Mouse (Mus musculus): ENCODE results near the gene Ccr3. TPM values are rescaled to one million over a fixed set of nuclear protein-coding genes. Genes with fewer than 3 reads are reported as not detected.
"Not testable (repeated sequence)": the region's sequence is repeated elsewhere in the genome, so short reads cannot be mapped to it uniquely, and the experiment has no call there.

Gene Ccr3
- polyA plus RNA-seq (2014; fragmentation: Nextera tagmentation; extraction: Ambion mirVana): not detected in 2 replicates

- Histone ChIP-seq H3K9ac (replicated peaks; ENCODE audit: low read length) (no peak within 1 kb of the TSS), H3K4me3 (replicated peaks; ENCODE audit: low read depth, low read length) (no peak within 1 kb of the TSS), H3K27me3 (ENCODE audit: control insufficient read depth, insufficient read depth, low read length) (no peaks in the 10 kb centered on the region), H3K9me3 (ENCODE audit: control insufficient read depth, low read length) (no peaks in the 10 kb centered on the region), H3K36me3 (ENCODE audit: control insufficient read depth, insufficient read depth, low read length) (no peaks in the 10 kb centered on the region), H3K4me1 (ENCODE audit: control insufficient read depth, insufficient read depth, low read length) (no peaks in the 10 kb centered on the region), H3K27ac (replicated peaks; ENCODE audit: low read depth, low read length) (no peak within 1 kb of the TSS), H3K4me2 (ENCODE audit: low read length) (no peak within 1 kb of the TSS)
- DNase-seq (no peak), ATAC-seq (ENCODE audit: low FRiP score, low TSS enrichment) (no peak)
- 92% methylated on average over 1 of the region's 1 CpGs for WGBS
Observed at GRCm38 (mm10) chr9:124021672-124022071, at the start of gene Ccr3. Ccr3 (plus strand) TSS chr9:124021972.

- Histone ChIP-seq H3K27ac (replicated peaks; ENCODE audit: low read depth, low read length) (no peak overlapping the region), H3K27me3 (ENCODE audit: control insufficient read depth, insufficient read depth, low read length) (no peaks in the 10 kb centered on the region), H3K9ac (replicated peaks; ENCODE audit: low read length) (no peak overlapping the region), H3K4me2 (ENCODE audit: low read length) (no peak overlapping the region), H3K4me3 (replicated peaks; ENCODE audit: low read depth, low read length) (no peak overlapping the region), H3K4me1 (ENCODE audit: control insufficient read depth, insufficient read depth, low read length) (no peaks in the 10 kb centered on the region), H3K9me3 (ENCODE audit: control insufficient read depth, low read length) (no peaks in the 10 kb centered on the region), H3K36me3 (ENCODE audit: control insufficient read depth, insufficient read depth, low read length) (no peaks in the 10 kb centered on the region)
- ATAC-seq (ENCODE audit: low FRiP score, low TSS enrichment): no peak
- DNase-seq: no peak
- WGBS: 71% methylated on average over 2 of the region's 2 CpGs
Observed at GRCm38 (mm10) chr9:123975630-123976029, 46.1 kb upstream of the Ccr3 start.

- Histone ChIP-seq H3K9ac (replicated peaks; ENCODE audit: low read length) (no peak overlapping the region), H3K4me3 (replicated peaks; ENCODE audit: low read depth, low read length) (no peak overlapping the region), H3K9me3 (ENCODE audit: control insufficient read depth, low read length) (no peaks in the 10 kb centered on the region), H3K36me3 (ENCODE audit: control insufficient read depth, insufficient read depth, low read length) (no peaks in the 10 kb centered on the region), H3K27ac (replicated peaks; ENCODE audit: low read depth, low read length) (no peak overlapping the region), H3K4me1 (ENCODE audit: control insufficient read depth, insufficient read depth, low read length) (no peaks in the 10 kb centered on the region), H3K27me3 (ENCODE audit: control insufficient read depth, insufficient read depth, low read length) (no peaks in the 10 kb centered on the region), H3K4me2 (ENCODE audit: low read length) (no peak overlapping the region)
- WGBS: 81% methylated on average over 9 of the region's 9 CpGs
- no peak for DNase-seq
- ATAC-seq (ENCODE audit: low FRiP score, low TSS enrichment): no peak
Observed at GRCm38 (mm10) chr9:123976876-123977663, 44.7 kb upstream of the Ccr3 start.

- no peak for DNase-seq
- Histone ChIP-seq H3K4me1 (ENCODE audit: control insufficient read depth, insufficient read depth, low read length) (no peaks in the 10 kb centered on the region), H3K9ac (replicated peaks; ENCODE audit: low read length) (no peak within 1 kb of the TSS), H3K4me3 (replicated peaks; ENCODE audit: low read depth, low read length) (no peak within 1 kb of the TSS), H3K4me2 (ENCODE audit: low read length) (no peak within 1 kb of the TSS), H3K9me3 (ENCODE audit: control insufficient read depth, low read length) (no peaks in the 10 kb centered on the region), H3K27ac (replicated peaks; ENCODE audit: low read depth, low read length) (no peak within 1 kb of the TSS), H3K27me3 (ENCODE audit: control insufficient read depth, insufficient read depth, low read length) (no peaks in the 10 kb centered on the region), H3K36me3 (ENCODE audit: control insufficient read depth, insufficient read depth, low read length) (no peaks in the 10 kb centered on the region)
- ATAC-seq (ENCODE audit: low FRiP score, low TSS enrichment): no peak
- WGBS: 88% methylated on average over 1 of the region's 1 CpGs
Observed at GRCm38 (mm10) chr9:123978308-123978707, 43.5 kb upstream of the Ccr3 start, which contains the start of gene Ccr1l1. Ccr1l1 (minus strand) TSS chr9:123978408.

- not testable (repeated sequence) for H3K9ac ChIP-seq (replicated peaks; ENCODE audit: low read length); H3K9me3 ChIP-seq (ENCODE audit: control insufficient read depth, low read length); H3K27ac ChIP-seq (replicated peaks; ENCODE audit: low read depth, low read length); DNase-seq; H3K4me1 ChIP-seq (ENCODE audit: control insufficient read depth, insufficient read depth, low read length); H3K27me3 ChIP-seq (ENCODE audit: control insufficient read depth, insufficient read depth, low read length); ATAC-seq (ENCODE audit: low FRiP score, low TSS enrichment); H3K36me3 ChIP-seq (ENCODE audit: control insufficient read depth, insufficient read depth, low read length); H3K4me2 ChIP-seq (ENCODE audit: low read length); H3K4me3 ChIP-seq (replicated peaks; ENCODE audit: low read depth, low read length)
- no CpG with 5 or more reads among the region's 3 CpGs for WGBS
Observed at GRCm38 (mm10) chr9:123980858-123981475, 40.8 kb upstream of the Ccr3 start.

GRCm38 (mm10) chr9:123981909-123982308, 39.9 kb upstream of the Ccr3 start:
- H3K4me3 ChIP-seq (replicated peaks; ENCODE audit: low read depth, low read length): no peak overlapping the region
- WGBS: 79% methylated on average over 4 of the region's 4 CpGs
- H3K27me3 ChIP-seq (ENCODE audit: control insufficient read depth, insufficient read depth, low read length): no peaks in the 10 kb centered on the region

GRCm38 (mm10) chr9:123982720-123983119, 39.1 kb upstream of the Ccr3 start:
- no peaks in the 10 kb centered on the region for H3K9me3 ChIP-seq (ENCODE audit: control insufficient read depth, low read length)
- ATAC-seq (ENCODE audit: low FRiP score, low TSS enrichment) (no peak), DNase-seq (no peak)
- H3K36me3 ChIP-seq (ENCODE audit: control insufficient read depth, insufficient read depth, low read length): no peaks in the 10 kb centered on the region
- no peaks in the 10 kb centered on the region for H3K27me3 ChIP-seq (ENCODE audit: control insufficient read depth, insufficient read depth, low read length)
- H3K4me1 ChIP-seq (ENCODE audit: control insufficient read depth, insufficient read depth, low read length): no peaks in the 10 kb centered on the region
- H3K4me2 ChIP-seq (ENCODE audit: low read length): no peak overlapping the region
- 91% methylated on average over 1 of the region's 1 CpGs for WGBS
- H3K4me3 ChIP-seq (replicated peaks; ENCODE audit: low read depth, low read length): no peak overlapping the region
- no peak overlapping the region for H3K9ac ChIP-seq (replicated peaks; ENCODE audit: low read length)
- no peak overlapping the region for H3K27ac ChIP-seq (replicated peaks; ENCODE audit: low read depth, low read length)

More at GRCm38 (mm10) chr9:123981909-123982308, 39.9 kb upstream of the Ccr3 start:
- ATAC-seq (ENCODE audit: low FRiP score, low TSS enrichment) (no peak), DNase-seq (no peak)
- no peak overlapping the region for H3K27ac ChIP-seq (replicated peaks; ENCODE audit: low read depth, low read length)
- no peak overlapping the region for H3K9ac ChIP-seq (replicated peaks; ENCODE audit: low read length)
- H3K9me3 ChIP-seq (ENCODE audit: control insufficient read depth, low read length): no peaks in the 10 kb centered on the region
- no peaks in the 10 kb centered on the region for H3K36me3 ChIP-seq (ENCODE audit: control insufficient read depth, insufficient read depth, low read length)
- no peaks in the 10 kb centered on the region for H3K4me1 ChIP-seq (ENCODE audit: control insufficient read depth, insufficient read depth, low read length)
- H3K4me2 ChIP-seq (ENCODE audit: low read length): no peak overlapping the region

- Histone ChIP-seq H3K27me3 (ENCODE audit: control insufficient read depth, insufficient read depth, low read length) (no peaks in the 10 kb centered on the region), H3K9ac (replicated peaks; ENCODE audit: low read length) (no peak overlapping the region), H3K4me2 (ENCODE audit: low read length) (no peak overlapping the region), H3K27ac (replicated peaks; ENCODE audit: low read depth, low read length) (no peak overlapping the region), H3K36me3 (ENCODE audit: control insufficient read depth, insufficient read depth, low read length) (no peaks in the 10 kb centered on the region), H3K4me3 (replicated peaks; ENCODE audit: low read depth, low read length) (no peak overlapping the region), H3K9me3 (ENCODE audit: control insufficient read depth, low read length) (no peaks in the 10 kb centered on the region), H3K4me1 (ENCODE audit: control insufficient read depth, insufficient read depth, low read length) (no peaks in the 10 kb centered on the region)
- no peak for ATAC-seq (ENCODE audit: low FRiP score, low TSS enrichment)
- DNase-seq: no peak
Observed at GRCm38 (mm10) chr9:123984943-123985342, 36.8 kb upstream of the Ccr3 start.

GRCm38 (mm10) chr9:123986217-123986616, 35.6 kb upstream of the Ccr3 start:
- Histone ChIP-seq H3K27ac (replicated peaks; ENCODE audit: low read depth, low read length) (no peak overlapping the region), H3K9me3 (ENCODE audit: control insufficient read depth, low read length) (no peaks in the 10 kb centered on the region), H3K4me2 (ENCODE audit: low read length) (no peak overlapping the region), H3K4me1 (ENCODE audit: control insufficient read depth, insufficient read depth, low read length) (no peaks in the 10 kb centered on the region), H3K36me3 (ENCODE audit: control insufficient read depth, insufficient read depth, low read length) (no peaks in the 10 kb centered on the region), H3K27me3 (ENCODE audit: control insufficient read depth, insufficient read depth, low read length) (no peaks in the 10 kb centered on the region), H3K4me3 (replicated peaks; ENCODE audit: low read depth, low read length) (no peak overlapping the region), H3K9ac (replicated peaks; ENCODE audit: low read length) (no peak overlapping the region)
- no peak for ATAC-seq (ENCODE audit: low FRiP score, low TSS enrichment)
- 88% methylated on average over 2 of the region's 2 CpGs for WGBS
- DNase-seq: no peak

All from midbrain, embryonic 14.5 days (tissue).